Mouse (Mus musculus) heart, embryonic 16.5 days (tissue): ENCODE results near the gene Ifnlr1. TPM values are rescaled to one million over a fixed set of nuclear protein-coding genes. Genes with fewer than 3 reads are reported as not detected.

Source experiments
- ATAC-seq: fragments of 200-750 bp; cut with Nextera tagmentation; replicated peaks from 2 replicates; pipeline ENCODE4 v1.8.0; 2017; ENCODE audit warnings: moderate number of reproducible peaks; ENCODE audit not compliant: insufficient read depth, low FRiP score; ENCODE audit errors: extremely low read depth
- H3K27ac ChIP-seq: fragments of 300-500 bp; sonication (generic); 2 replicates; pipeline ENCODE4 v1.5.1; 2014; ENCODE audit warnings: mild to moderate bottlenecking, low read length, control low read depth, moderate library complexity
- H3K27me3 ChIP-seq: fragments of 300-500 bp; sonication (generic); 2 replicates; pipeline ENCODE4 v1.6.1; 2014; ENCODE audit warnings: low read length, mixed read lengths; ENCODE audit not compliant: control insufficient read depth, insufficient read depth
- H3K36me3 ChIP-seq: fragments of 300-500 bp; sonication (generic); 2 replicates; pipeline ENCODE4 v1.6.1; 2014; ENCODE audit not compliant: control insufficient read depth, insufficient read depth
- H3K4me1 ChIP-seq: fragments of 300-500 bp; sonication (generic); 2 replicates; pipeline ENCODE4 v1.6.1; 2014; ENCODE audit warnings: low read length, mixed read lengths; ENCODE audit not compliant: control insufficient read depth, insufficient read depth
- H3K4me2 ChIP-seq: fragments of 300-500 bp; sonication (generic); 2 replicates; pipeline ENCODE4 v1.6.1; 2014; ENCODE audit warnings: low read depth, mild to moderate bottlenecking, control low read depth, low read length
- H3K4me3 ChIP-seq: fragments of 300-500 bp; sonication (generic); 2 replicates; pipeline ENCODE4 v1.5.1; 2014; ENCODE audit warnings: mild to moderate bottlenecking, control low read depth, low read length
- H3K9ac ChIP-seq: fragments of 300-500 bp; sonication (generic); 2 replicates; pipeline ENCODE4 v1.6.1; 2014; ENCODE audit warnings: low read length, control low read depth
- H3K9me3 ChIP-seq: fragments of 300-500 bp; sonication (generic); replicated peaks from 2 replicates; pipeline ENCODE4 v1.6.1; 2016; ENCODE audit warnings: low read length; ENCODE audit not compliant: control insufficient read depth
- WGBS: fragments of 180-500 bp; shearing (Covaris S2); extraction: QIAGEN DNeasy Blood & Tissue Kit; methylation state at CpG from one replicate; pipeline ENCODE4 v1.1.7; 2014; 5-methylcytosine and 5-hydroxymethylcytosine counted together
- polyA plus RNA-seq: library from polyadenylated mRNA; unstranded; fragments of >200 nt; fragmentation: Nextera tagmentation; extraction: Ambion mirVana; gene quantifications from 2 replicates; pipeline ENCODE4 v1.2.1, GENCODE M21; 2015

Gene Ifnlr1
- polyA plus RNA-seq, 1 experiment from 2014 or later: 0.66 TPM

DNA sequence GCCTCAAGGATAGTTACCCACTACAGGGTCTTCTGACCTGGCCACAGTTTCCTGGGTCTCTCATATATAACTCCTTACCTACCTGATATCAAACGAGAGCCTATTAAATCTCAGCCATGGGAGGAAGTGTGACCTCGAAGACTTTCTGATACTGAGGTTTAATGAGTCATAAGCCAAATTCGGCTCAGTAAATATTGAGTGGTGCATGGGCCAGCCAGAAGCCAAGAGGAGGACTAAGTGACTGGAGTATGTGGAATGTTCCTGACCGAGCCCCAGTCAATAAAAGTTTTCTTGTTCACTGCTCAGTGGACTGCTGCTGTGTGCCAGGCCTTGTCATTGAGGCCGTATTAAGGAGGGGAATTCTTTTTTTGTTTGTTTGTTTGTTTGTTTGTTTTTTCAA is 9.6 kb upstream of the Ifnlr1 start:
- Histone ChIP-seq H3K9ac (no peak overlapping the region), H3K27me3 (no peaks in the 10 kb centered on the region), H3K4me3 (no peak overlapping the region), H3K4me1 (no peaks in the 10 kb centered on the region), H3K36me3 (no peaks in the 10 kb centered on the region), H3K9me3 (no peaks in the 10 kb centered on the region), H3K4me2 (no peak overlapping the region), H3K27ac (no peak overlapping the region)
- no peak for ATAC-seq
- WGBS: 47% methylated on average over 5 of the region's 5 CpGs

DNA sequence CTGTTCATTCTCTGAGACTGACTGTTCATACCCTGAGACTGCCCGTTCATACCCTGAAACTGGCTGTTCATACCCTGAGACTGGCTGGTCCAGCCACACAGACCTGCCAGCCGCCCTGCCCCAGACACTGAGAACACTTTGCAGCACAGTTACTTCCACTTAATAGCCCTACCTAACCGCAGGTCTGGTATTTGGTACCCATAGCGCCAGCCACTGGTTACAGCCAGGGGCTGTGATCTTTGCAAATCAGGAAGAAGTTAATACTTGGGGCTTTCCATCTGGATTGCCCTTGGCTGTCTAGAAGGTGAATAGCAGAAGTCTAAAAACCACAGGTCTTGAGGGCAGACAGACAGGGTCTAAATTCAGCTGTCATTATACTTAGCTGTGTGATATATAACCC is 6.8 kb upstream of the Ifnlr1 start:
- Histone ChIP-seq H3K4me2 (no peak overlapping the region), H3K9ac (no peak overlapping the region), H3K27me3 (no peaks in the 10 kb centered on the region), H3K36me3 (no peaks in the 10 kb centered on the region), H3K4me1 (peaks cover 3% of the 10 kb centered on the region; the same call in 1 of the 2 replicates), H3K27ac (no peak overlapping the region), H3K9me3 (no peaks in the 10 kb centered on the region), H3K4me3 (no peak overlapping the region)
- ATAC-seq: no peak
- 59% methylated on average over 4 of the region's 4 CpGs for WGBS

DNA sequence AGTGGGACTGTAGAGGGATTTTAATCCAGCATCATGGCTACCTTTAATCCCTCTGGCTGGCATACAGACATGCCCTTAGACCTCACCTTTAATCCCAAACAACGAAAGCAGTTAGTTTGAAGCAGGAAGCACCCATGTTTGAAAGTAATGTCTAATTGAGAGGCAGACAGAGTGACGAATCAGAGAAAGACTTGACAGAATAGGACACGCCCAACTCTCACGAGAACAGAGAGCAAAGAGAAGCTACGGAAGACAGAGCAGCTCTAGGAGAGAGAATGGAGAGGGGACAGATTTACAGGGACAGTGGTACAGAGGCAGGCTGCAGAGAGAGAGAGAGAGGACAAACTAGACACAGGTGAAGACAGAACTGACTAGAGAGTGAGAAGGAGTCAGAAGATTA is 4.3 kb upstream of the Ifnlr1 start:
- Histone ChIP-seq H3K9me3 (no peaks in the 10 kb centered on the region), H3K36me3 (no peaks in the 10 kb centered on the region), H3K9ac (no peak overlapping the region), H3K27ac (no peak overlapping the region), H3K4me1 (peaks cover 7% of the 10 kb centered on the region), H3K4me3 (no peak overlapping the region), H3K27me3 (peaks cover 5% of the 10 kb centered on the region; the same call in 1 of the 2 replicates), H3K4me2 (no peak overlapping the region)
- no peak for ATAC-seq
- WGBS: 74% methylated on average over 5 of the region's 5 CpGs

DNA sequence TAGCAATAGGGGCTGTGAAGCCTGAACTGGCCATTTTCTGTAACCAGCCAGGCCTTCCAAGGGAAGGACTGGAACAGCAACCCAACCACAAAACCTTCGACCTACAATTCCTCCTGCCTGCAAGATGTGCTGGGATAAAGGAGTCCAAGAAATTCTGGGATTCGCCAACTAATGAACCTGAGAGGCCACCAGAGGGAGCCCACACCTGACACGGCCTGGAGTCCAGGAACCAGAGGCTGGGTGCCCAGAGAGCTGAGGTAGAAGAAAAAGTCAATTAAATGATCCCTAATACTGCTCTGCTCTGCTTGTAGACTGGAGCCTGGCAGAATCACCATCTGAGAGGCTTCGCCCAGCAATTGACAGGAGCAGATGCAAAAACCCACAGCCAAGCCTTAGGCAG is 2.5 kb upstream of the Ifnlr1 start:
- H3K9ac ChIP-seq: no peak overlapping the region
- H3K4me2 ChIP-seq: no peak overlapping the region
- ATAC-seq: no peak
- no peaks in the 10 kb centered on the region for H3K36me3 ChIP-seq
- peaks cover 7% of the 10 kb centered on the region for H3K4me1 ChIP-seq
- no peak overlapping the region for H3K4me3 ChIP-seq
- H3K9me3 ChIP-seq: no peaks in the 10 kb centered on the region
- no peak overlapping the region for H3K27ac ChIP-seq
- 22% methylated on average over 4 of the region's 4 CpGs for WGBS
- H3K27me3 ChIP-seq: peaks cover 13% of the 10 kb centered on the region

DNA sequence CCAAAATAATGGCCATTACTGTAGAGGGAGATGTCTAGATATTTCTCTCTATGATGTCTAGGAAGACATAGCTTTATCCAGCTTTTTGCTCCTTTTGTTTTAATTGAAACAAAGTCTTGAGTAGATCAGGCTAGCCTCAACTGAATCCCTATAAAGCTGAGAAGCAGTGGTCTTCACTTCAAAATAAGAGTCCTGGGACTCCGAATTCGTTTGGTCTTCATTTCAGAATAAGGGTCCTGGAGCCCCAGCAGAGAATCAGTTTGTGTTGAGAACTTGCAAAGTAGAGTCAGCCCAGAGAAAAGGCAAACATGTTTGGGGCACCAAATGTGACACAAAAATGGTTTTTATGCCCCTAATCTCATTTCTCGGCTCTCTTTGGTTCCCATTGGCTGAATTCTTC is 1.4 kb upstream of the Ifnlr1 start:
- WGBS: 36% methylated on average over 3 of the region's 3 CpGs
- no peak overlapping the region for H3K9ac ChIP-seq
- no peak overlapping the region for H3K4me3 ChIP-seq
- no peaks in the 10 kb centered on the region for H3K9me3 ChIP-seq
- ATAC-seq: no peak
- no peaks in the 10 kb centered on the region for H3K36me3 ChIP-seq
- peaks cover 15% of the 10 kb centered on the region for H3K27me3 ChIP-seq
- H3K4me2 ChIP-seq: no peak overlapping the region
- peaks cover 7% of the 10 kb centered on the region for H3K4me1 ChIP-seq
- H3K27ac ChIP-seq: no peak overlapping the region

DNA sequence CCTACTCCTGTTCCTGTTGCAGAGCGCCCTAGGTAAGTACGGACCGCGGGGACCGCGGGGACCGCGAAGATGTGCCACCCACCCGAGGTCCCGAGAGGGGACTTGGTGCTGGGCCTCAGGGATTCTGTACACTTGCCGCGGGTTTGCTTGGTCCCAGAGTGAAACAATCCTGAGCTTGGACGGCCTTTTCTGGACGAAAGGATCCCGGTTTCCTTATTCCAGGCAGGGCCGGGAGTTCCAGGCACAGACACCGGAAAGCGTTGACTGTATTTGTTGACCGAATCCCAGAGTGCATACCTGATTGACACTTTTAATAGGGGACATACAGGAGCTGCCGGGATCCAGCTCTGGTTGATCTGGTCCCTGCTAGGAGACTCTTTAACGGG is 474 bp downstream of the Ifnlr1 start:
- H3K9me3 ChIP-seq: no peaks in the 10 kb centered on the region
- H3K27me3 ChIP-seq: peaks cover 15% of the 10 kb centered on the region
- H3K4me2 ChIP-seq: peak overlapping the region; percentile 95
- H3K9ac ChIP-seq: peak overlapping the region; percentile 84
- peaks cover 7% of the 10 kb centered on the region for H3K4me1 ChIP-seq
- peak overlapping the region; percentile 78 for H3K4me3 ChIP-seq
- no peak overlapping the region for H3K27ac ChIP-seq
- no peak for ATAC-seq
- WGBS: 1% methylated on average over 21 of the region's 21 CpGs
- H3K36me3 ChIP-seq: no peaks in the 10 kb centered on the region

DNA sequence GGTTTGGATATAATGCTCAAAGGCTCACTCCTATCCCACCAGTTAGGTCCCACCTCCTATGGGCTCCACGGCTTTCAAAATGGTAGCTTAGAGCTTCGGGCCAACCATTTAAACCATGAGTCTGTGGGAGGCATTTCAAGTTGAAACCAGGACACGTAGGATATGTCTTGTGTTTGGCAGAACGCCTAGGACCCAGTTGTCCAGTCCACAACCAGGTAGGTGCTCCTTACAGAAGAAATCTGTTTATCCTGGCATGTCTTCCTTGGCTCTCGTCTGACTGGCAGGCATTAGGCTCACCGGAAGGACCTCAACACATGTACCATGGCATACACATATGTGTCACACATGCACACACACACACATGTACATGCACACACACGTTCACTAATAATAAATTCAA is 3.7 kb downstream of the Ifnlr1 start:
- Histone ChIP-seq H3K9me3 (no peaks in the 10 kb centered on the region), H3K36me3 (no peaks in the 10 kb centered on the region), H3K4me2 (no peak overlapping the region), H3K27ac (no peak overlapping the region), H3K4me3 (no peak overlapping the region), H3K9ac (no peak overlapping the region), H3K27me3 (peaks cover 14% of the 10 kb centered on the region), H3K4me1 (peaks cover 4% of the 10 kb centered on the region)
- WGBS: 87% methylated on average over 7 of the region's 7 CpGs
- no peak for ATAC-seq

DNA sequence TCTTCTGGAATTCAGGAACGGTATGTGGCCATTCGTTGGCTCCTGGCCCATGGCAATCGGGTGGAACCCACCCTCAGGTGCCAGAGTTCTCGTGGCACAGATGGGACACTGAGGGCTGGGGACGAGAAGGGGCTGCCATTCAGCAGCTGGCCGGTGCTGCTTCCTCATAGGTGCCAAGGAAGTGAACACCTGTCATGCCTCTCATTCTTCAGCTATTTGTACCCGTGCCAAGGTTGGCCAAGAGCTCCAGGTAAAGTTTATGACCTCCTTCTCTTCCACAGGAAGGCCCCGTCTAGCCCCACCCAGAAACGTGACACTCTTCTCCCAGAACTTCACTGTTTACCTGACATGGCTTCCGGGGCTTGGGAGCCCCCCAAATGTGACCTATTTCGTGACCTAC is 4.2 kb downstream of the Ifnlr1 start:
- Histone ChIP-seq H3K4me3 (no peak overlapping the region), H3K27ac (no peak overlapping the region), H3K4me2 (no peak overlapping the region), H3K4me1 (peaks cover 4% of the 10 kb centered on the region), H3K9ac (no peak overlapping the region), H3K36me3 (no peaks in the 10 kb centered on the region), H3K27me3 (peaks cover 10% of the 10 kb centered on the region), H3K9me3 (no peaks in the 10 kb centered on the region)
- no peak for ATAC-seq
- WGBS: 77% methylated on average over 11 of the region's 11 CpGs

DNA sequence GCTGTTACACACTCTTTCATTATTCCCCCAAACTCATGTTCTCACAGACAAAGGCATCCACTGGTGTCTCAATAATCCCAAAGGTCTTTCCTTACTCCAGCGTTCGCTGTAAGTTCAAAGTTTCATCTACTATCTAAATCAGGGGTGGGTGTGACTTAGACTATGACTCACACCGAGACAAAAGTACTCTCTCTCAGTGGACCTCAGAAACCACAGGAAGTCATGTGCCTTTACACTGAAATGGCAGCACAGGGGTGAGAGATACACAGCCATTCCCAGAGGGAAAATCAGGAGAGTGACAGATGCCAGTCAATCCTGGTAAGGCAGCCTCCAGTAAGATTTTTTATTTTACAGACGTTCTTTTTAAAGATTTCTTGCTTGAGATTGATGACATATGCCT is 6.8 kb downstream of the Ifnlr1 start:
- peaks cover 4% of the 10 kb centered on the region for H3K9me3 ChIP-seq
- no peak overlapping the region for H3K4me2 ChIP-seq
- no peaks in the 10 kb centered on the region for H3K4me1 ChIP-seq
- H3K27ac ChIP-seq: no peak overlapping the region
- ATAC-seq: no peak
- no peak overlapping the region for H3K4me3 ChIP-seq
- H3K36me3 ChIP-seq: no peaks in the 10 kb centered on the region
- H3K9ac ChIP-seq: no peak overlapping the region
- 67% methylated on average over 4 of the region's 4 CpGs for WGBS
- peaks cover 4% of the 10 kb centered on the region; the same call in 1 of the 2 replicates for H3K27me3 ChIP-seq

DNA sequence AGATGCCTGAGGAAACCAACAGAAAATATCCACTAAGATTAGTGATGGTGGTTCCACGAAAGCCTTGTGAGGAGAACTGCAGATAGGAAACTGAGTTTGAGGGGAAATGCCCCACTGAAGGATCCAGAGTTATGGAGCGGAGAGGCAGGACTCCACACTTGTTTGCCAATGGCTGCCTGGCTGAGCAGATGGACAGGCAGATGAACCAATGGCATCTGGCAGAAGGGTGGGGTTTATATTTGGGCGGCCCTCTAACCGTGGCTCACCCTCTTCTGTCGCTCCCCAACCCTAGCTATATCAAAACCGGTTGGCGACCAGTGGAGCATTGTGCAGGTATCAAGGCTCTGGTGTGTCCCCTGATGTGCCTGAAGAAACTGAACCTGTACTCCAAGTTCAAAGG is 12.4 kb downstream of the Ifnlr1 start:
- Histone ChIP-seq H3K9ac (no peak overlapping the region), H3K4me2 (no peak overlapping the region), H3K4me1 (no peaks in the 10 kb centered on the region), H3K36me3 (no peaks in the 10 kb centered on the region), H3K27me3 (no peaks in the 10 kb centered on the region), H3K27ac (no peak overlapping the region), H3K4me3 (no peak overlapping the region), H3K9me3 (peaks cover 4% of the 10 kb centered on the region)
- no peak for ATAC-seq
- WGBS: 71% methylated on average over 7 of the region's 7 CpGs
